Mouse (Mus musculus): ENCODE results near the gene Mob3b.

- no peak for TF ChIP-seq CTCF (IDR thresholded peaks at IDR 0.05; ENCODE audit: borderline replicate concordance, control insufficient read depth, extremely low read depth, insufficient read depth, low read length, poor library complexity)
- TF ChIP-seq POLR2A (IDR thresholded peaks at IDR 0.05; ENCODE audit: control insufficient read depth, extremely low read depth, insufficient read depth, low read length, poor library complexity): no peak
Measured at GRCm38 (mm10) chr4:34960781-34961560, 196.3 kb downstream of the Mob3b start.
